Mouse (Mus musculus) liver, embryonic 13.5 days (tissue): Measurements from ENCODE around the gene Uvrag. TPM values are rescaled to one million over a fixed set of nuclear protein-coding genes. Genes with fewer than 3 reads are reported as not detected.

Experiments used
- ATAC-seq: fragments of 200-750 bp; cut with Nextera tagmentation; 2 replicates; pipeline ENCODE4 v1.8.0; 2017; ENCODE audit warnings: low read depth, mild to moderate bottlenecking, moderate number of reproducible peaks, moderate library complexity
- DNase-seq: peaks from one replicate; pipeline ENCODE4 v3.0.0; 2022
- H3K27ac ChIP-seq: fragments of 300-500 bp; sonication (generic); 2 replicates; pipeline ENCODE4 v1.5.1; 2015; ENCODE audit warnings: moderate library complexity, mild to moderate bottlenecking, inconsistent platforms
- H3K27me3 ChIP-seq: fragments of 300-500 bp; sonication (generic); 2 replicates; pipeline ENCODE4 v1.6.1; 2015; ENCODE audit warnings: mild to moderate bottlenecking, inconsistent platforms
- H3K36me3 ChIP-seq: fragments of 300-500 bp; sonication (generic); 2 replicates; pipeline ENCODE4 v1.6.1; 2015; ENCODE audit warnings: mild to moderate bottlenecking, inconsistent platforms
- H3K4me1 ChIP-seq: fragments of 300-500 bp; sonication (generic); replicated peaks from 2 replicates; pipeline ENCODE4 v1.6.1; 2015; ENCODE audit warnings: inconsistent platforms
- H3K4me2 ChIP-seq: fragments of 300-500 bp; sonication (generic); 2 replicates; pipeline ENCODE4 v1.6.1; 2015; ENCODE audit warnings: inconsistent platforms, mild to moderate bottlenecking, moderate library complexity
- H3K4me3 ChIP-seq: fragments of 300-500 bp; sonication (generic); replicated peaks from 2 replicates; pipeline ENCODE4 v1.5.1; 2015; ENCODE audit warnings: mild to moderate bottlenecking, inconsistent platforms
- H3K9ac ChIP-seq: fragments of 300-500 bp; sonication (generic); 2 replicates; pipeline ENCODE4 v1.6.1; 2015; ENCODE audit warnings: mild to moderate bottlenecking, inconsistent platforms
- H3K9me3 ChIP-seq: fragments of 300-500 bp; sonication (generic); replicated peaks from 2 replicates; pipeline ENCODE4 v1.6.1; 2016; ENCODE audit warnings: inconsistent platforms
- WGBS: fragments of 180-500 bp; shearing (Covaris S2); methylation state at CpG from one replicate; pipeline ENCODE4 v1.1.7; 2015; ENCODE audit not compliant: insufficient replicate concordance; 5-methylcytosine and 5-hydroxymethylcytosine counted together
- polyA plus RNA-seq: library from polyadenylated mRNA; unstranded; fragments of >200 nt; fragmentation: Nextera tagmentation; extraction: Ambion mirVana; gene quantifications from 2 replicates; pipeline ENCODE4 v1.2.1, GENCODE M21; 2015

Uvrag gene
- polyA plus RNA-seq, 1 experiment from 2014 or later = 8.9 TPM

- ATAC-seq (no peak), DNase-seq (no peak)
- Histone ChIP-seq H3K4me2 (no peak overlapping the region), H3K4me1 (no peaks in the 10 kb centered on the region), H3K27ac (no peak overlapping the region), H3K4me3 (no peak overlapping the region), H3K36me3 (no peaks in the 10 kb centered on the region), H3K9ac (no peak overlapping the region), H3K27me3 (no peaks in the 10 kb centered on the region), H3K9me3 (no peaks in the 10 kb centered on the region)
- 73% methylated on average over 1 of the region's 1 CpGs for WGBS
Measured at GRCm38 (mm10) chr7:98956609-98957008, 184.3 kb downstream of the Uvrag start.

GRCm38 (mm10) chr7:98953649-98954048, 187.3 kb downstream of the Uvrag start:
- Histone ChIP-seq H3K9me3 (no peaks in the 10 kb centered on the region), H3K4me2 (no peak overlapping the region), H3K27ac (no peak overlapping the region), H3K27me3 (no peaks in the 10 kb centered on the region), H3K9ac (no peak overlapping the region), H3K4me3 (no peak overlapping the region), H3K36me3 (no peaks in the 10 kb centered on the region), H3K4me1 (no peaks in the 10 kb centered on the region)
- 41% methylated on average over 3 of the region's 3 CpGs for WGBS
- DNase-seq = no peak
- ATAC-seq = no peak

GRCm38 (mm10) chr7:98944986-98945385, 196.0 kb downstream of the Uvrag start:
- no peak for DNase-seq
- ATAC-seq = no peak
- Histone ChIP-seq H3K9me3 (no peaks in the 10 kb centered on the region), H3K4me2 (no peak overlapping the region), H3K4me3 (no peak overlapping the region), H3K4me1 (no peaks in the 10 kb centered on the region), H3K27ac (no peak overlapping the region), H3K27me3 (no peaks in the 10 kb centered on the region), H3K9ac (no peak overlapping the region), H3K36me3 (no peaks in the 10 kb centered on the region)
- WGBS = 56% methylated on average over 3 of the region's 3 CpGs

GRCm38 (mm10) chr7:98943687-98944086, 197.3 kb downstream of the Uvrag start:
- no peak overlapping the region for H3K4me3 ChIP-seq
- no peak for ATAC-seq
- no peak for DNase-seq
- H3K27me3 ChIP-seq = no peaks in the 10 kb centered on the region
- H3K9me3 ChIP-seq = no peaks in the 10 kb centered on the region
- no peaks in the 10 kb centered on the region for H3K36me3 ChIP-seq
- no peak overlapping the region for H3K9ac ChIP-seq
- no peaks in the 10 kb centered on the region for H3K4me1 ChIP-seq
- H3K4me2 ChIP-seq = no peak overlapping the region
- H3K27ac ChIP-seq = no peak overlapping the region
- 77% methylated on average over 5 of the region's 5 CpGs for whole genome bisulfite sequencing

GRCm38 (mm10) chr7:98942746-98943145, 198.2 kb downstream of the Uvrag start:
- Histone ChIP-seq H3K4me1 (no peaks in the 10 kb centered on the region), H3K4me3 (no peak overlapping the region), H3K36me3 (no peaks in the 10 kb centered on the region), H3K9ac (no peak overlapping the region), H3K4me2 (no peak overlapping the region), H3K9me3 (no peaks in the 10 kb centered on the region), H3K27me3 (no peaks in the 10 kb centered on the region), H3K27ac (no peak overlapping the region)
- DNase-seq (no peak), ATAC-seq (no peak)
- 79% methylated on average over 6 of the region's 6 CpGs for WGBS

GRCm38 (mm10) chr7:98939194-98939593, 201.7 kb downstream of the Uvrag start:
- Histone ChIP-seq H3K4me2 (no peak overlapping the region), H3K4me3 (no peak overlapping the region), H3K27me3 (no peaks in the 10 kb centered on the region), H3K4me1 (peaks cover 5% of the 10 kb centered on the region), H3K9me3 (no peaks in the 10 kb centered on the region), H3K36me3 (no peaks in the 10 kb centered on the region), H3K9ac (no peak overlapping the region), H3K27ac (no peak overlapping the region)
- WGBS = 78% methylated on average over 6 of the region's 6 CpGs
- DNase-seq (no peak), ATAC-seq (no peak)

- ATAC-seq (no peak), DNase-seq (no peak)
- Histone ChIP-seq H3K4me1 (peaks cover 5% of the 10 kb centered on the region), H3K4me2 (no peak overlapping the region), H3K27me3 (no peaks in the 10 kb centered on the region), H3K36me3 (no peaks in the 10 kb centered on the region), H3K4me3 (no peak overlapping the region), H3K9me3 (no peaks in the 10 kb centered on the region), H3K27ac (no peak overlapping the region), H3K9ac (no peak overlapping the region)
- WGBS = 74% methylated on average over 7 of the region's 7 CpGs
Measured at GRCm38 (mm10) chr7:98938621-98939020, 202.3 kb downstream of the Uvrag start.

GRCm38 (mm10) chr7:98937079-98937813, 203.7 kb downstream of the Uvrag start:
- ATAC-seq = no peak
- H3K4me1 ChIP-seq = peaks cover 5% of the 10 kb centered on the region
- H3K36me3 ChIP-seq = no peaks in the 10 kb centered on the region
- DNase-seq = no peak
- WGBS = 77% methylated on average over 20 of the region's 20 CpGs
- H3K27me3 ChIP-seq = no peaks in the 10 kb centered on the region
- H3K4me2 ChIP-seq = no peak overlapping the region
- H3K9me3 ChIP-seq = no peaks in the 10 kb centered on the region
- H3K9ac ChIP-seq = no peak overlapping the region
- no peak overlapping the region for H3K27ac ChIP-seq
- H3K4me3 ChIP-seq = no peak overlapping the region

- Histone ChIP-seq H3K27ac (no peak overlapping the region), H3K4me2 (no peak overlapping the region), H3K4me1 (peaks cover 5% of the 10 kb centered on the region), H3K4me3 (no peak overlapping the region), H3K36me3 (no peaks in the 10 kb centered on the region), H3K9ac (no peak overlapping the region), H3K9me3 (no peaks in the 10 kb centered on the region), H3K27me3 (no peaks in the 10 kb centered on the region)
- 52% methylated on average over 6 of the region's 6 CpGs for WGBS
- ATAC-seq = no peak
- DNase-seq = no peak
Measured at GRCm38 (mm10) chr7:98935757-98936156, 205.2 kb downstream of the Uvrag start.

GRCm38 (mm10) chr7:98935193-98935592, 205.7 kb downstream of the Uvrag start:
- Histone ChIP-seq H3K4me2 (no peak overlapping the region), H3K27me3 (no peaks in the 10 kb centered on the region), H3K9ac (no peak overlapping the region), H3K4me1 (peaks cover 5% of the 10 kb centered on the region), H3K9me3 (no peaks in the 10 kb centered on the region), H3K4me3 (no peak overlapping the region), H3K27ac (no peak overlapping the region; the same call in 1 of the 2 replicates), H3K36me3 (no peaks in the 10 kb centered on the region)
- no peak for DNase-seq
- WGBS = 81% methylated on average over 10 of the region's 10 CpGs
- peak; percentile 64 for ATAC-seq

- Histone ChIP-seq H3K4me1 (0 out of 2 replicates have a peak, but pooled peaks cover under 1% of the 10 kb centered on the region), H3K9me3 (no peaks in the 10 kb centered on the region), H3K4me3 (no peak overlapping the region), H3K9ac (no peak overlapping the region), H3K36me3 (no peaks in the 10 kb centered on the region), H3K4me2 (no peak overlapping the region), H3K27me3 (no peaks in the 10 kb centered on the region), H3K27ac (no peak overlapping the region)
- ATAC-seq = no peak
- 68% methylated on average over 7 of the region's 7 CpGs for WGBS
- no peak for DNase-seq
Measured at GRCm38 (mm10) chr7:98928336-98929025, 212.5 kb downstream of the Uvrag start.
